Mouse (Mus musculus): Measurements from ENCODE around the gene 4932438A13Rik. TPM values are rescaled to one million over a fixed set of nuclear protein-coding genes. Genes with fewer than 3 reads are reported as not detected.

The 4932438A13Rik gene
- polyA plus RNA-seq, 1 experiment from 2014 or later: 97.9 TPM

GRCm38 (mm10) chr3:36834832-36835231, 28.1 kb upstream of the 4932438A13Rik start:
- H3K9ac ChIP-seq: no peak overlapping the region
- no peaks in the 10 kb centered on the region for H3K27me3 ChIP-seq (ENCODE audit: control insufficient read depth, insufficient read depth, low read length)
- WGBS: 91% methylated on average over 2 of the region's 2 CpGs
- H3K4me3 ChIP-seq (replicated peaks; ENCODE audit: low read length): no peak overlapping the region
- no peaks in the 10 kb centered on the region for H3K9me3 ChIP-seq (ENCODE audit: control insufficient read depth, low read length)
- H3K4me2 ChIP-seq (replicated peaks): no peak overlapping the region
- no peak overlapping the region for H3K27ac ChIP-seq
- no peak for DNase-seq (ENCODE audit: low spot score)
- H3K36me3 ChIP-seq (replicated peaks; ENCODE audit: control insufficient read depth, insufficient read depth): no peaks in the 10 kb centered on the region
- ATAC-seq (ENCODE audit: low FRiP score): no peak
- peaks cover 7% of the 10 kb centered on the region; the same call in 1 of the 2 replicates for H3K4me1 ChIP-seq (replicated peaks; ENCODE audit: control insufficient read depth, insufficient read depth, low read length)

GRCm38 (mm10) chr3:36835525-36836203, 27.2 kb upstream of the 4932438A13Rik start:
- peaks cover 7% of the 10 kb centered on the region; the same call in 1 of the 2 replicates for H3K4me1 ChIP-seq (replicated peaks; ENCODE audit: control insufficient read depth, insufficient read depth, low read length)
- peak overlapping the region; percentile 31; the same call in 1 of the 2 replicates for H3K9ac ChIP-seq
- H3K36me3 ChIP-seq (replicated peaks; ENCODE audit: control insufficient read depth, insufficient read depth): no peaks in the 10 kb centered on the region
- peak overlapping the region; percentile 56; the same call in 1 of the 2 replicates for H3K27ac ChIP-seq
- peak overlapping the region; percentile 12; the same call in 1 of the 2 replicates for H3K4me3 ChIP-seq (replicated peaks; ENCODE audit: low read length)
- no peaks in the 10 kb centered on the region for H3K27me3 ChIP-seq (ENCODE audit: control insufficient read depth, insufficient read depth, low read length)
- 0 out of 2 replicates have a peak, but pooled peaks have one; percentile 57 for ATAC-seq (ENCODE audit: low FRiP score)
- WGBS: 23% methylated on average over 18 of the region's 18 CpGs
- peak overlapping the region; percentile 42 for H3K4me2 ChIP-seq (replicated peaks)
- DNase-seq (ENCODE audit: low spot score): peak; percentile 71
- H3K9me3 ChIP-seq (ENCODE audit: control insufficient read depth, low read length): no peaks in the 10 kb centered on the region

- H3K27ac ChIP-seq: no peak overlapping the region
- no peak overlapping the region for H3K9ac ChIP-seq
- H3K9me3 ChIP-seq (ENCODE audit: control insufficient read depth, low read length): no peaks in the 10 kb centered on the region
- ATAC-seq (ENCODE audit: low FRiP score): no peak
- no peaks in the 10 kb centered on the region for H3K27me3 ChIP-seq (ENCODE audit: control insufficient read depth, insufficient read depth, low read length)
- peaks cover 7% of the 10 kb centered on the region; the same call in 1 of the 2 replicates for H3K4me1 ChIP-seq (replicated peaks; ENCODE audit: control insufficient read depth, insufficient read depth, low read length)
- WGBS: 90% methylated on average over 7 of the region's 7 CpGs
- no peak for DNase-seq (ENCODE audit: low spot score)
- no peak overlapping the region for H3K4me2 ChIP-seq (replicated peaks)
- H3K36me3 ChIP-seq (replicated peaks; ENCODE audit: control insufficient read depth, insufficient read depth): no peaks in the 10 kb centered on the region
- no peak overlapping the region for H3K4me3 ChIP-seq (replicated peaks; ENCODE audit: low read length)
These were observed 26.1 kb upstream of the 4932438A13Rik start for GRCm38 (mm10) chr3:36836833-36837232.

- peaks cover 6% of the 10 kb centered on the region; the same call in 1 of the 2 replicates for H3K4me1 ChIP-seq (replicated peaks; ENCODE audit: control insufficient read depth, insufficient read depth, low read length)
- no peak overlapping the region for H3K4me3 ChIP-seq (replicated peaks; ENCODE audit: low read length)
- ATAC-seq (ENCODE audit: low FRiP score) (peak; percentile 90), DNase-seq (ENCODE audit: low spot score) (peak; percentile 72)
- H3K9me3 ChIP-seq (ENCODE audit: control insufficient read depth, low read length): no peaks in the 10 kb centered on the region
- H3K27ac ChIP-seq: no peak overlapping the region
- H3K36me3 ChIP-seq (replicated peaks; ENCODE audit: control insufficient read depth, insufficient read depth): no peaks in the 10 kb centered on the region
- H3K9ac ChIP-seq: no peak overlapping the region
- no peaks in the 10 kb centered on the region for H3K27me3 ChIP-seq (ENCODE audit: control insufficient read depth, insufficient read depth, low read length)
- no peak overlapping the region; the same call in 1 of the 2 replicates for H3K4me2 ChIP-seq (replicated peaks)
- WGBS: 24% methylated on average over 11 of the region's 12 CpGs
These were observed 22.0 kb upstream of the 4932438A13Rik start for GRCm38 (mm10) chr3:36840650-36841555.

- H3K36me3 ChIP-seq (replicated peaks; ENCODE audit: control insufficient read depth, insufficient read depth): no peaks in the 10 kb centered on the region
These were observed 9.0 kb upstream of the 4932438A13Rik start for GRCm38 (mm10) chr3:36853733-36854440.

GRCm38 (mm10) chr3:36861411-36862410, 1.2 kb upstream of the 4932438A13Rik start:
- H3K4me2 ChIP-seq (replicated peaks): no peak overlapping the region
- DNase-seq (ENCODE audit: low spot score): no peak

More at GRCm38 (mm10) chr3:36853733-36854440, 9.0 kb upstream of the 4932438A13Rik start:
- H3K9ac ChIP-seq: no peak overlapping the region
- no peaks in the 10 kb centered on the region for H3K27me3 ChIP-seq (ENCODE audit: control insufficient read depth, insufficient read depth, low read length)
- no peak overlapping the region for H3K27ac ChIP-seq
- H3K4me1 ChIP-seq (replicated peaks; ENCODE audit: control insufficient read depth, insufficient read depth, low read length): no peaks in the 10 kb centered on the region
- WGBS: 78% methylated on average over 10 of the region's 10 CpGs
- peaks cover 3% of the 10 kb centered on the region; the same call in 1 of the 2 replicates for H3K9me3 ChIP-seq (ENCODE audit: control insufficient read depth, low read length)
- H3K4me2 ChIP-seq (replicated peaks): no peak overlapping the region
- DNase-seq (ENCODE audit: low spot score) (no peak), ATAC-seq (ENCODE audit: low FRiP score) (no peak)
- no peak overlapping the region for H3K4me3 ChIP-seq (replicated peaks; ENCODE audit: low read length)

GRCm38 (mm10) chr3:36863427-36863826, 523 bp downstream of the 4932438A13Rik start:
- ATAC-seq (ENCODE audit: low FRiP score): peak; percentile 51
- Histone ChIP-seq H3K9ac (peak overlapping the region; percentile 86), H3K4me3 (replicated peaks; ENCODE audit: low read length) (peak overlapping the region; percentile 82), H3K27me3 (ENCODE audit: control insufficient read depth, insufficient read depth, low read length) (no peaks in the 10 kb centered on the region), H3K4me2 (replicated peaks) (peak overlapping the region; percentile 64), H3K4me1 (replicated peaks; ENCODE audit: control insufficient read depth, insufficient read depth, low read length) (peaks cover 6% of the 10 kb centered on the region), H3K27ac (0 out of 2 replicates have a peak overlapping the region, but pooled peaks have one; percentile 63), H3K9me3 (ENCODE audit: control insufficient read depth, low read length) (no peaks in the 10 kb centered on the region), H3K36me3 (replicated peaks; ENCODE audit: control insufficient read depth, insufficient read depth) (peaks cover 29% of the 10 kb centered on the region)
- WGBS: 3% methylated on average over 23 of the region's 23 CpGs
- peak; percentile 25 for DNase-seq (ENCODE audit: low spot score)

More at GRCm38 (mm10) chr3:36861411-36862410, 1.2 kb upstream of the 4932438A13Rik start:
- H3K9me3 ChIP-seq (ENCODE audit: control insufficient read depth, low read length): peaks cover 3% of the 10 kb centered on the region; the same call in 1 of the 2 replicates
- no peak for ATAC-seq (ENCODE audit: low FRiP score)
- H3K4me1 ChIP-seq (replicated peaks; ENCODE audit: control insufficient read depth, insufficient read depth, low read length): peaks cover 6% of the 10 kb centered on the region
- H3K27me3 ChIP-seq (ENCODE audit: control insufficient read depth, insufficient read depth, low read length): no peaks in the 10 kb centered on the region
- WGBS: 94% methylated on average over 3 of the region's 3 CpGs
- H3K36me3 ChIP-seq (replicated peaks; ENCODE audit: control insufficient read depth, insufficient read depth): peaks cover 15% of the 10 kb centered on the region
- H3K4me3 ChIP-seq (replicated peaks; ENCODE audit: low read length): no peak overlapping the region
- H3K9ac ChIP-seq: no peak overlapping the region
- H3K27ac ChIP-seq: no peak overlapping the region

GRCm38 (mm10) chr3:36863881-36864280, 977 bp downstream of the 4932438A13Rik start:
- H3K4me3 ChIP-seq (replicated peaks; ENCODE audit: low read length): peak overlapping the region; percentile 82
- peak overlapping the region; percentile 86 for H3K9ac ChIP-seq
- peaks cover 6% of the 10 kb centered on the region for H3K4me1 ChIP-seq (replicated peaks; ENCODE audit: control insufficient read depth, insufficient read depth, low read length)
- H3K9me3 ChIP-seq (ENCODE audit: control insufficient read depth, low read length): no peaks in the 10 kb centered on the region
- H3K27me3 ChIP-seq (ENCODE audit: control insufficient read depth, insufficient read depth, low read length): no peaks in the 10 kb centered on the region
- DNase-seq (ENCODE audit: low spot score): no peak
- ATAC-seq (ENCODE audit: low FRiP score): no peak
- peak overlapping the region; percentile 64 for H3K4me2 ChIP-seq (replicated peaks)
- H3K36me3 ChIP-seq (replicated peaks; ENCODE audit: control insufficient read depth, insufficient read depth): peaks cover 30% of the 10 kb centered on the region
- 80% methylated on average over 4 of the region's 4 CpGs for WGBS
- no peak overlapping the region for H3K27ac ChIP-seq

Measured in hindbrain, embryonic 14.5 days (tissue).